8 mouse cellular contexts compared by ENCODE assay signal in genomic region chr4:44072873-44073441, GRCm38 (mm10). TPM values are rescaled to one million over a fixed set of nuclear protein-coding genes. Genes with fewer than 3 reads are reported as not detected.
DNase-seq lines count a peak whose midpoint lies in the region; ATAC-seq and TF ChIP-seq lines count a peak whose summit lies in the region.

No protein-coding gene starts in this region.

- peaks cover 5 to 38% of the 10 kb centered on the region in 2 experiments for H3K4me1 ChIP-seq in CH12.LX (ENCODE audit: control insufficient read depth in 1 of 2, insufficient read depth in 2 of 2)
- peaks cover 24% of the 10 kb centered on the region for H3K4me1 ChIP-seq in forebrain, embryonic 13.5 days
- H3K4me1 ChIP-seq in liver, embryonic 15.5 days (replicated peaks), result peaks cover 66% of the 10 kb centered on the region

- intact Hi-C loops in gastrocnemius, adult 2 months (cut with DNase I), result loop anchor here (5.0 kb wide), 1 partner anchor 94 kb away; no protein-coding TSS in a partner anchor

- H3K9me3 ChIP-seq in CH12.LX (replicated peaks; ENCODE audit: low read length), result no peaks in the 10 kb centered on the region
- H3K9me3 ChIP-seq in forebrain, embryonic 13.5 days (replicated peaks), result no peaks in the 10 kb centered on the region
- no peaks in the 10 kb centered on the region for H3K9me3 ChIP-seq in liver, embryonic 15.5 days (replicated peaks)

- in situ Hi-C loops in CH12.LX (cut with MboI; ENCODE audit: low pct_ligation_motif_present, low pct_unique_long_range_greater_than_20kb, low sequenced_read_pairs), result loop anchor here (5.0 to 10.0 kb wide), 2 partner anchors 34 to 92 kb away; no protein-coding TSS in a partner anchor

- peak overlapping the region; percentile 74 for H3K4me2 ChIP-seq in CH12.LX (ENCODE audit: insufficient read depth, low read depth, poor library complexity, severe bottlenecking)
- H3K4me2 ChIP-seq in forebrain, embryonic 13.5 days, result peak overlapping the region; percentile 68
- H3K4me2 ChIP-seq in liver, embryonic 15.5 days, result peak overlapping the region; percentile 94

- dilution Hi-C loops in CH12.LX (cut with MboI; ENCODE audit: extremely low pct_ligation_motif_present, extremely low pct_unique_long_range_greater_than_20kb, low sequenced_read_pairs), result no loop called here

- no peak for DNase-seq in gastrocnemius, adult 2 months
- no peak for DNase-seq in gastrocnemius, adult 8-10 months (ENCODE audit: low spot score in 2 of 2)
- DNase-seq in CH12.LX (ENCODE audit: extremely low read depth), result no peak
- no peak for DNase-seq in adrenal gland, adult 18-20 months (ENCODE audit: low spot score in 2 of 2)
- no peak for DNase-seq in urinary bladder, postnatal 36 days (ENCODE audit: low spot score in 2 of 2)
- DNase-seq in kidney, adult 11 months, result no peak

- H3K36me3 ChIP-seq in CH12.LX (replicated peaks in 1 of 2; ENCODE audit: control insufficient read depth in 1 of 2, insufficient read depth in 1 of 2, low read length in 1 of 2), result no peaks in the 10 kb centered on the region
- no peaks in the 10 kb centered on the region for H3K36me3 ChIP-seq in forebrain, embryonic 13.5 days (ENCODE audit: poor library complexity, severe bottlenecking)
- H3K36me3 ChIP-seq in liver, embryonic 15.5 days (replicated peaks), result no peaks in the 10 kb centered on the region

- no peaks in the 10 kb centered on the region for H3K27me3 ChIP-seq in CH12.LX (replicated peaks)
- no peaks in the 10 kb centered on the region for H3K27me3 ChIP-seq in forebrain, embryonic 13.5 days
- H3K27me3 ChIP-seq in liver, embryonic 15.5 days, result no peaks in the 10 kb centered on the region

- no peak for TF ChIP-seq EP300 in CH12.LX (IDR thresholded peaks at IDR 0.05; ENCODE audit: low read length)

- H3K4me3 ChIP-seq in gastrocnemius, adult 2 months, result peak overlapping the region; percentile 99
- H3K4me3 ChIP-seq in CH12.LX (replicated peaks in 1 of 3; ENCODE audit: low read depth in 2 of 3, low read length in 2 of 3, poor library complexity in 1 of 3), result peak overlapping the region; percentile 56 to 99 (median 87)
- peak overlapping the region; percentile 68 for H3K4me3 ChIP-seq in forebrain, embryonic 13.5 days
- H3K4me3 ChIP-seq in liver, embryonic 15.5 days (replicated peaks), result peak overlapping the region; percentile 89

- H3K27ac ChIP-seq in gastrocnemius, adult 2 months, result peak overlapping the region; percentile 96
- H3K27ac ChIP-seq in CH12.LX (ENCODE audit: insufficient read depth, low read depth), result peak overlapping the region; percentile 48
- H3K27ac ChIP-seq in forebrain, embryonic 13.5 days, result no peak overlapping the region
- peak overlapping the region; percentile 88 for H3K27ac ChIP-seq in liver, embryonic 15.5 days (replicated peaks)

- peak overlapping the region; percentile 54 for H3K9ac ChIP-seq in CH12.LX (ENCODE audit: insufficient read depth, low read depth)
- peak overlapping the region; percentile 84 for H3K9ac ChIP-seq in forebrain, embryonic 13.5 days
- peak overlapping the region; percentile 75 for H3K9ac ChIP-seq in liver, embryonic 15.5 days

- peak; percentile 13; the same call in 1 of the 2 replicates for TF ChIP-seq CTCF in gastrocnemius, adult 2 months (IDR thresholded peaks at IDR 0.05)
- TF ChIP-seq CTCF in CH12.LX (conservative IDR thresholded peaks at IDR 0.05 in 1 of 2, IDR thresholded peaks at IDR 0.05 in 1 of 2; ENCODE audit: low read depth in 2 of 2, low read length in 2 of 2), result no peak

- WGBS in forebrain, embryonic 13.5 days, result 9% methylated on average over 9 of the region's 9 CpGs
- 8% methylated on average over 9 of the region's 9 CpGs for WGBS in liver, embryonic 15.5 days (ENCODE audit: insufficient replicate concordance)

- H3K79me2 ChIP-seq in CH12.LX (replicated peaks; ENCODE audit: control insufficient read depth, extremely low read depth, insufficient read depth, poor library complexity, severe bottlenecking), result peaks cover 17% of the 10 kb centered on the region

- ATAC-seq in forebrain, embryonic 13.5 days, result peak; percentile 74
- ATAC-seq in liver, embryonic 15.5 days (ENCODE audit: insufficient read depth), result peak; percentile 64

- TF ChIP-seq POLR2A in CH12.LX (IDR thresholded peaks at IDR 0.05; ENCODE audit: low read depth, low read length), result no peak

- TF ChIP-seq RAD21 in CH12.LX (IDR thresholded peaks at IDR 0.05; ENCODE audit: low read depth, low read length), result no peak

TF ChIP-seq in CH12.LX, 34 proteins besides CTCF, POLR2A, EP300 and RAD21:
- peak; percentile 77 for TF ChIP-seq MYC (IDR thresholded peaks at IDR 0.05; ENCODE audit: low read depth, low read length)
- no peak for TF ChIP-seq ZC3H11A (IDR thresholded peaks at IDR 0.05; ENCODE audit: low read depth, low read length)
- no peak; the same call in 1 of the 2 replicates for TF ChIP-seq UBTF (IDR thresholded peaks at IDR 0.05; ENCODE audit: low read depth, low read length)
- TF ChIP-seq ZNF384 (IDR thresholded peaks at IDR 0.05; ENCODE audit: low read depth, low read length), result peak; percentile 71
- no peak for TF ChIP-seq ETS1 (conservative IDR thresholded peaks at IDR 0.05; ENCODE audit: low read depth, low read length)
- peak; percentile 83 for TF ChIP-seq MAX (IDR thresholded peaks at IDR 0.05; ENCODE audit: low read length)
- peak; percentile 3; the same call in 1 of the 2 replicates for TF ChIP-seq TCF12 (IDR thresholded peaks at IDR 0.05; ENCODE audit: low read depth, low read length)
- TF ChIP-seq CHD2 (IDR thresholded peaks at IDR 0.05; ENCODE audit: low read length), result no peak
- no peak for TF ChIP-seq KAT2A (IDR thresholded peaks at IDR 0.05; ENCODE audit: insufficient replicate concordance, low read length)
- no peak for TF ChIP-seq MAZ (IDR thresholded peaks at IDR 0.05; ENCODE audit: low read depth, low read length)
- peak; percentile 7; the same call in 1 of the 2 replicates for TF ChIP-seq TBP (conservative IDR thresholded peaks at IDR 0.05; ENCODE audit: low read depth, low read length)
- TF ChIP-seq MXI1 (IDR thresholded peaks at IDR 0.05; ENCODE audit: low read depth, low read length), result peak; percentile 60
- no peak for TF ChIP-seq BHLHE40 (IDR thresholded peaks at IDR 0.05; ENCODE audit: low read depth, low read length)
- no peak for TF ChIP-seq RCOR1 (conservative IDR thresholded peaks at IDR 0.05; ENCODE audit: low read depth, low read length)
- no peak for TF ChIP-seq POLR2AphosphoS2 (IDR thresholded peaks at IDR 0.05; ENCODE audit: low read depth, low read length)

RNA-seq across cellular contexts. Expression of gene Gne, which starts 11.0 kb away (rescaled TPM):
- total RNA-seq in gastrocnemius, adult 2 months (2021), result 10 to 100 TPM; 11.6 to 12.5 TPM
- total RNA-seq in gastrocnemius, adult 8-10 months (2022), result 10 to 100 TPM; 10.4 to 15.0 (median 11.0) TPM
- total RNA-seq in CH12.LX (2012; rRNA removed) (31.6 and 37.1 TPM in 2 replicates), CH12.LX (2014; rRNA removed) (23.6 and 35.3 TPM in 2 replicates)
- 34.4 and 35.5 TPM in 2 replicates for polyA plus RNA-seq in CH12.LX (2012; ENCODE audit: insufficient read length, low read depth)
- 18.0 and 19.3 TPM in 2 replicates for polyA plus RNA-seq in forebrain, embryonic 13.5 days (2015; fragmentation: Nextera tagmentation; extraction: Ambion mirVana)
- 30.8 and 31.7 TPM in 2 replicates for polyA plus RNA-seq in liver, embryonic 15.5 days (2015; fragmentation: Nextera tagmentation; extraction: Ambion mirVana)
- 10 to 100 TPM; 30.1 to 35.3 TPM for total RNA-seq in adrenal gland, adult 18-20 months (2021)
